Mouse (Mus musculus) spleen, embryonic (tissue): ENCODE data around the gene Ppm1h.

Experiments used
- CTCF ChIA-PET: fragments of 350-600 bp; sonication (Branson Sonifier 250); formaldehyde crosslinking; loops from one replicate; lab custom pipeline; 2022; lab: Charles Lee

The Ppm1h gene

GRCm38 (mm10) chr10:122887528-122888183 is 209.1 kb downstream of the Ppm1h start:
- CTCF ChIA-PET, result no interaction called here

GRCm38 (mm10) chr10:122890682-122891350 is 212.3 kb downstream of the Ppm1h start:
- CTCF ChIA-PET, result interaction anchor here (0.5 kb wide), 1 partner anchor 84 kb away, joined by 21 read pairs; no protein-coding TSS in a partner anchor

GRCm38 (mm10) chr10:122891461-122891860 is 212.9 kb downstream of the Ppm1h start:
- CTCF ChIA-PET, result interaction anchor here (0.5 kb wide), 1 partner anchor 85 kb away, joined by 21 read pairs; no protein-coding TSS in a partner anchor

- CTCF ChIA-PET, result no interaction called here
These were observed 216.1 kb downstream of the Ppm1h start for GRCm38 (mm10) chr10:122894555-122895069.

GRCm38 (mm10) chr10:122895121-122895770 is 216.7 kb downstream of the Ppm1h start:
- CTCF ChIA-PET, result no interaction called here

GRCm38 (mm10) chr10:122899971-122900370 is 221.4 kb downstream of the Ppm1h start:
- CTCF ChIA-PET, result no interaction called here

GRCm38 (mm10) chr10:122900466-122900865 is 221.9 kb downstream of the Ppm1h start:
- CTCF ChIA-PET, result no interaction called here

- CTCF ChIA-PET, result no interaction called here
These were observed 222.8 kb downstream of the Ppm1h start for GRCm38 (mm10) chr10:122901379-122901778.

- CTCF ChIA-PET, result no interaction called here
These were observed 231.0 kb downstream of the Ppm1h start for GRCm38 (mm10) chr10:122909406-122910032.

GRCm38 (mm10) chr10:122910798-122911225 is 232.2 kb downstream of the Ppm1h start:
- CTCF ChIA-PET, result no interaction called here

- CTCF ChIA-PET, result no interaction called here
These were observed 233.1 kb downstream of the Ppm1h start for GRCm38 (mm10) chr10:122911668-122912067.

GRCm38 (mm10) chr10:122912086-122912690 is 233.6 kb downstream of the Ppm1h start:
- CTCF ChIA-PET, result no interaction called here

GRCm38 (mm10) chr10:122912701-122913368 is 234.3 kb downstream of the Ppm1h start:
- CTCF ChIA-PET, result no interaction called here

- CTCF ChIA-PET, result no interaction called here
These were observed 234.8 kb downstream of the Ppm1h start for GRCm38 (mm10) chr10:122913393-122913792.

GRCm38 (mm10) chr10:122915905-122916304 is 237.3 kb downstream of the Ppm1h start:
- CTCF ChIA-PET, result no interaction called here

- CTCF ChIA-PET, result no interaction called here
These were observed 239.2 kb downstream of the Ppm1h start for GRCm38 (mm10) chr10:122917648-122918324.

- CTCF ChIA-PET, result no interaction called here
These were observed 239.7 kb downstream of the Ppm1h start for GRCm38 (mm10) chr10:122918325-122918694.

GRCm38 (mm10) chr10:122918754-122919153 is 240.2 kb downstream of the Ppm1h start:
- CTCF ChIA-PET, result no interaction called here

GRCm38 (mm10) chr10:122919416-122919815 is 240.9 kb downstream of the Ppm1h start:
- CTCF ChIA-PET, result no interaction called here

- CTCF ChIA-PET, result interaction anchor here (0.6 kb wide), 1 partner anchor 20 kb away, joined by 3 read pairs; no protein-coding TSS in a partner anchor
These were observed 241.7 kb downstream of the Ppm1h start for GRCm38 (mm10) chr10:122920218-122920795.
